Mouse (Mus musculus): Measurements from ENCODE around the gene Atp1b1.

GRCm38 (mm10) chr1:164441408-164441974 lies 16.7 kb downstream of the Atp1b1 start:
- TF ChIP-seq CTCF (IDR thresholded peaks at IDR 0.05; ENCODE audit: low read depth) (no peak), EP300 (IDR thresholded peaks at IDR 0.05; ENCODE audit: low read depth) (no peak)
